Mouse (Mus musculus): Measurements from ENCODE around the gene Ano3.

GRCm38 (mm10) chr2:110976871-110977270 is 26.1 kb upstream of the Ano3 start:
- TF ChIP-seq CTCF (IDR thresholded peaks at IDR 0.05; ENCODE audit: low read depth) (no peak), EP300 (IDR thresholded peaks at IDR 0.05; ENCODE audit: low read depth) (no peak)
